Mouse (Mus musculus) G1E (cell line): ENCODE measurements around the gene Shank2.

Experiments used
- CTCF ChIP-seq: IDR thresholded peaks from 2 replicates; pipeline ENCODE4 v1.5.1; 2012; ENCODE audit warnings: low read depth, low read length, inconsistent platforms, mixed read lengths
- GATA1 ChIP-seq: IDR thresholded peaks from 2 replicates; pipeline ENCODE4 v1.6.1; 2012; ENCODE audit warnings: borderline replicate concordance, low read length, inconsistent platforms, mixed read lengths
- POLR2AphosphoS5 ChIP-seq: IDR thresholded peaks from 2 replicates; pipeline ENCODE4 v1.6.1; 2012; ENCODE audit warnings: low read depth, low read length, inconsistent platforms; ENCODE audit not compliant: insufficient replicate concordance

- TF ChIP-seq CTCF (no peak), POLR2AphosphoS5 (no peak), GATA1 (no peak)
Observed at GRCm38 (mm10) chr7:144132699-144133387, 131.1 kb downstream of the Shank2 start.
